Mouse (Mus musculus): Measurements from ENCODE around the gene A930004D18Rik. TPM values are rescaled to one million over a fixed set of nuclear protein-coding genes. Genes with fewer than 3 reads are reported as not detected.
"Not testable (repeated sequence)": the region's sequence is repeated elsewhere in the genome, so short reads cannot be mapped to it uniquely, and the experiment has no call there.

A930004D18Rik gene
- total RNA-seq, 2 experiments from 2014 or later: not detected

DNA sequence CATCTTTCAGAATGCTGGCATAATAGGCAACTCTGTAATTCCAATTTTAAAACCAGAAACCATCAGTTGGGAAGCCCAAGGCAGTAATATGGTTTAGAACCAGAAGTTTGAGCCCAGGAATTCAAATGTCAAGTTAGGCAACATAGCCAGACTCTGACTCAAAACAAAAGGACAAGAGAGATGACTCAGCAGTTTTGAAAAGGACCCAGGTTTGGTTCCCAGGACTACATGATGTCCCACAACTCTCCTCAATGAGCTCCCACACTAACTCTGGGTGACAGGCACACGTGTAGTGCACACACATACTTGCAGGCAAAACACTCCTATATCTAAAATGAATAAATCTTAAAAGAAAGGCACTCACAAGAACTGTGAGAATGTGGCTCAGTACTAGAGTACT is 18.4 kb downstream of the A930004D18Rik start:
- ATAC-seq (replicated peaks; ENCODE audit: low FRiP score, poor library complexity, severe bottlenecking): no peak

DNA sequence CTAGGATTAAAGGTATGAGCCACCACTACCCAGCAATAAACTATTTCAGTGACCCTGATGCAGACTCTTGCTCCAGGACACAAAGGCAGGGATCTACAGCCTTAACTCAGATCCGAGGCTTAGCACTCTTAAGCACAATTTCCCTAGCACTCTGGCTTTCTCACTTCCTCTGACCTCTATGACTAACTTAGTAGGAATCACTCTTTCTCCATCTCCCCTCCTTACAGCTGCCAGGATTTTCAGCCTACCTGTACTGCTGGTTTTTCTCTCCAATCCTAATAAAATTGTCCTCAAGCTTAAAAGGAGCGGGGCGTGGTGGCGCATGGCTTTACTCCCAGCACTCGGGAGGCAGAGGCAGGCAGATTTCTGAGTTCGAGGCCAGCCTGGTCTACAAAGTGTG is 20.2 kb downstream of the A930004D18Rik start:
- no peak for ATAC-seq (replicated peaks; ENCODE audit: low FRiP score, poor library complexity, severe bottlenecking)

DNA sequence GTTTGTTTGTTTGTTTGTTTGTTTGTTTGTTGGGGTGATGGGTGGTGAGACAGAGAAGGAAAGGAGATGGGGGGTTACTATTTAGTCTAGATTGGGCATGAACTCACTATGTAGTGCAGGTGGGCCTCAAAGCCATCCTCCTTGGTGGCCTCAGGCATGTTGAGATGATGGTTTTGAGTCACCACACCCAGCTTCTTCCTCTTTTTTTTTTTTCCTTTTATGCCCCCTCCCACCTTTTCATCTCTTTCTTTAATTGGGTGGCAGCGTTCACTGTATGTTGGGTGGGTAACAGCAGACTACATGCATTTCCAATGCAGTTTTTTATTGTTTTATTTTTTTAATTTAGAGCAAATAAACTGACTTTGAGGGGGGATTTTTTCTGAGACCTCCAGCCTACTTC is 20.9 kb downstream of the A930004D18Rik start:
- no peak for ATAC-seq (replicated peaks; ENCODE audit: low FRiP score, poor library complexity, severe bottlenecking)

DNA sequence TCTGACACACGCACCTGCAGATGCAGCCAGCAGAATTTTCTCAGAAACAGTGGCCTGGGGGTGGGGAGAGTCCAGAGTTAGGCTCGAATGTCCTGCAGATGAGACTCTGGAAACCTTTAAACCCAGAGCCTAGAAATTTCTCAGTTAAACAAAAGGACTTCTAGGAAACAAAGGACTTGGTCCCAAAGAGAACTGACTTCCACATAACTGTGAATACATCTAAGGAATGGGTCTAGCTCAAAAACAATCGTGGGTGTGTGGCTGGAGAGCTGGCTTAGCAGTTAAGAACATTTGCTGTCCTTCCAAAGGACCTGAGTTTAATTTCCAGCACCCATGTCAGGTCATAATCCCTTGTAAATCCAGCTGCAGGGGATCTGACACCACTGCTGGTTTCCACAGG is 22.0 kb downstream of the A930004D18Rik start:
- no peak for ATAC-seq (replicated peaks; ENCODE audit: low FRiP score, poor library complexity, severe bottlenecking)

DNA sequence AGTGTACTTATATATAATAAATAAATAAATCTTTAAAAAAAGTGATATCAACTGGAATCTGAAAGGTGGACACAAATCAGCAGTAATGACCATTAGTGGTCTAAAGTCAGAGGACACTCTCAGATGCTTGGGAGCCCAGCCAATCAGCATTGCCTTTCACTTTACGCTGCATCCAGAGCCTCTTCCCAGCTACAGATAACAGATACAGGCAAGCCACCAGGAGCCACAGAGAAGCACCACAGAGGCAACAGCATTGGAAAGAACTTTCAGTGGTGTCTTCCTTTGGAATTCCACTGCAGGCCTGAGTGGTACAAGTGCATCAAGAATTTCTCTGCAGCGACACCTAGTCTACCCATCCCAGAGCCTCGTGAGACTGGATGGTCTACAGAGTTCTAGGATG is 24.7 kb downstream of the A930004D18Rik start:
- ATAC-seq (replicated peaks; ENCODE audit: low FRiP score, poor library complexity, severe bottlenecking): no peak

DNA sequence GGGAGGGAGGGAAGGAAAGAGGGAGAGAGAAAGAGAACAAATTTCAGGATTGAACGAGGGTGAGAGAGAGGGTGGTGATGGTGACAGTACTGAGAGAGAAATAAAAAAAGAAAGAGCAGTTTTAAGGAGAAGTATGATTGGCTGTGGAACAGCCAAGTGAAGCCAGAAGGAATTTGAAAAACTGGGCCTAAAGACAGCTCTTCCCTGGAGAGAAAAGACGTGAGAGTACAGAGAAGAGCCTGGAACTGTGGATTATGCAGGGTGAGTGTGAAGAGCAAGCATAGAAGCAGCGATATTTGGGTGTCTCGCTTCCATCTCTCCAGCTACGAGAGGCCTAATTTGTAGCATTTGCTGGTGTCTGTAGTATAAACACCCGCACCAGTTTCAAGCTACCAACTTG is 26.3 kb downstream of the A930004D18Rik start:
- no peak for ATAC-seq (replicated peaks; ENCODE audit: low FRiP score, poor library complexity, severe bottlenecking)

DNA sequence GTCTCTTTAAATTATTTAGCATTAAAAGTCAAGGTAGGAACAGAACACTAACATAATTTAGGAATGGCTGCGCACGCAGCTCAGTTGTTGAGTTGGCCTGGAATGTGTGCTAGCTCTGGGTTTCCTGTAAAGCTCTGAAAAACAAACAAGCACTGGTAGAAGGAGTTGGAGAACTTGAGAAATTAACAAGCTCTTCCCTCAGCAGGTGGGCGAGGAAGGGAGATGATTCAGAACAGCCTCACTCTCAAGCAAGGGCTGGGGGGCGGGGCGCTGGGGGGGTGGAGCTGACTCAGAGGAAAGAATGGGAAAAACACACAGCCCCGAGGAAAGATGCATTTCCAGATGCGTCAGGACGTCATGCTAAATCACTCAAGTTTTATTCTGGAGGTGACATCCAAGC is 32.4 kb downstream of the A930004D18Rik start:
- no peak for ATAC-seq (replicated peaks; ENCODE audit: low FRiP score, poor library complexity, severe bottlenecking)

DNA sequence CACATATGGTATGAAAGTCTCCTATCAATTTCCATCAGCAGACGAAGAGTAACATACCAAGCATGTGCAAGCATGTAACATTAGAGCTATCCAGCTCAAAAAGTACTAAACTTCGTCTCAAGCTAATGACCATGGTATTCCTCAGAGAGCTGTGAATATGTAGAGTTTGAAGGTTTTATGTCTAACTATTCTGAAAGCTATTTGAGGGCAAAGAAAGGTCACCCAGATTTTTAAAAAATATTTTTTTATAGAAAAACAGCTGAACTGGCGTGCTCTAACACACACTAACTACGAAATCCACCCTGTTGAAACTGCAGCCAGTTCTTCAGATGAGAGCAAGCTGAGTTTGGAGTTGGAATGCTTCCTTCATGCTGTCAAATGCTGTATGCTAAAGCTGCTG is 33.3 kb downstream of the A930004D18Rik start:
- no peak for ATAC-seq (replicated peaks; ENCODE audit: low FRiP score, poor library complexity, severe bottlenecking)

DNA sequence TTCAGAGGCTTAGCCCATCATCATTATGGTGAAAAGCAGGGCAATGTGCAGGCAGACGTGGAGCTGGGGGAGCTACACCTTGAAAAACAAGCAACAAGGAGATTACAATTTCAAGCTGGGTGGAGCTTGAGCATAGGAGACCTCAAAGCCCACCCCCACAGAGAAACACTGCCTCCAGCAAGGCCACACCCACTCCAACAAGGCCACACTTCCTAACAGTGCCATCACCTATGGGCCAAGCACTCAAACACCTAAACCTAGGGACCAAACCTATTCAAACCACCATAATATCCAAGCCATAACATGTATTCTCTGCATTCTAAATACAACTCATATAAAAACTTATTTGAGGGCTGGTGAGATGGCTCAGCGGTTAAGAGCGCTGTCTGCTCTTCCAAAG is 35.2 kb downstream of the A930004D18Rik start:
- no peak for ATAC-seq (replicated peaks; ENCODE audit: low FRiP score, poor library complexity, severe bottlenecking)

DNA sequence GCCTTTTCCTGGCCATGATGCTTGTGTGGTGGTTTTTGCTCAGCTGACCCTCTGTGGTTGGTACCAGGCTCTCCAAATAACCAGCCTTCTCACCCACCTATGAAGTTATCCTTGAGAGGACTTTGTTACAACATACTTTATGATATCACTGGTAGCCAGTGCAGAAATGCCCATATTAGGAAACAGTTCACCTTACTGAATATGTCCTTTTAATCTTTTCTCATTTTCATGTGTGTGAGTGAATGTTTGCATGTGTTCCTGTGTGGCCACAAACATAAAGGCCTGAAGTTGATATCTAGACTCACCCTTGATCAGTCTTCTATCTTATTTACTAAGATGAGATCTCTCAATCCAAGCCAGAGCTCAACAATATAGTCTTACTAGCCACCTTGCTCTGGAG is 40.7 kb downstream of the A930004D18Rik start, which contains the start of gene H2al2a:
Gene H2al2a (minus strand): TSS at position 101 of the 400 bp plus-strand sequence.
- no peak for ATAC-seq (replicated peaks; ENCODE audit: low FRiP score, poor library complexity, severe bottlenecking)

DNA sequence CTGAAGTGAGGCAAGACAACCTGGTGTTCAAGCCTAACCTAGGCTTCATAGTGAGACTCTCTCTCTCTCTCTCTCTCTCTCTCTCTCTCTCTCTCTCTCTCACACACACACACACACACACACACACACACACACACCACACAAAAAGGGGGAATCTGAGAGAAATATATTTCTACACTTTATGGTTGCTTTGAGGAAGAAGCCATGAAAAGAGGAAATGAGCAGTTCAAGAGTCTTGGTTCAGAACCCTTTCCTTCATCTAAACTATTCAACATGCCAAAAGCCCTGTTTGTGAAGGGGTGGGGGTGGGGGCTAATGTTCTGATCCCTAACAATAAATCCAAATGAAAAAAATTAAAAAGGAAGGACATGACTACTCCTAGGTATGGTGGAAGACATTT is 48.0 kb downstream of the A930004D18Rik start:
- ATAC-seq (replicated peaks; ENCODE audit: low FRiP score, poor library complexity, severe bottlenecking): no peak

DNA sequence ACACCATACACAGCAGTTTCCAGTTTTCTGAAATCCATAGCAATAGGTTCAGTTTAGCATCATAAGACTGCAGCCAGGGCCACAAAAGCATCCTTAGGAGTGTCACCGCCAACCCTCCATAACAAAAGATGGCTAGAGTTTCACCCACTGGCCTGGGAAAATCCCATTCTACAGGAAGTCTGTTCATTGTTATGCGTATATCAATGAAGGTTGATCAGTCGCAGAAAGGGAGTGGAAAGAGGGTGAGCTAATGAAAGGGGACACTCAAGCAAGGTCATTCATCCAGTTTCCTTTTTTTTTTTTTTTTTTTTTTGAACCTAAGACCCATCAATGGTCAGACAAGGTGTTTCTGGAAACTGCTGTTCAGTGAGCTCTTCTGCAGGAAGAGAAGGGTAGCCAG is 48.4 kb downstream of the A930004D18Rik start:
- ATAC-seq (replicated peaks; ENCODE audit: low FRiP score, poor library complexity, severe bottlenecking): no peak

DNA sequence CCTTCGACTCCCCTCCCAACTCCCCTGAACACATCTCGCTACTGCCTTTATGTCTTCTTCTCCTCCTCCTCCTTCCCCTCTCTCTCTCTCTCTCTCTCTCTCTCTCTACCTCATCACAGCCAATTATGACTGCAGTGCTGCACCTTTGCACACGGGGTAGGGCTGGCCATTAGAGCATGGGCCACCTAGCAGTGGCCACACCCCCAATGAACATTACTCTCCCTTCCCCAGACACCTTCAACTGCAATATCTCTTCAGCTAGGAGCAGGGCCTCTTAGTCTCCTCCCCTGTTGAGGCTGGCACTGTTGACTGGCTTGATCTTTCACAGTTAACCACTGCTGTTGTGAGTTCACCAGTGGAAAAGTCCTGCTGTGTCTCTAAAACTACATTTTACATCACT is 50.8 kb downstream of the A930004D18Rik start:
- no peak for ATAC-seq (replicated peaks; ENCODE audit: low FRiP score, poor library complexity, severe bottlenecking)

DNA sequence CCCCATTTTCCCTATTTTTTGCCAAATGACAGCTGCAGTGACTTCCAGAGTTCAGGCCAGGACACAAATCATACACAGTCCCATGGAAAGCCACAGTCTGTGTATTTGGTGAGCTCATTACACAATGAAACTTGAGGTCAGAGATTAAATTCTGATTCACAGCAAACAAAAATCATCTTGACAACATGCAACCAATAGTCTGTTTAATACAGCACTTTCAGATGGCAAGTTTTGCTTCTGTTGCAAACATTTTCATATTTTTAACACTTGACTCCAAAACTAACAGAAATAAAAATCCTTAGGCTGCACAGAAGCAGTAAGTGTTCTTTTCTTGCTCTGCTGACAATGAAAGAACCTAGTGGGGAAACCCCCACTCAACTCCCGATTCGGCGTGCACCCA is 52.8 kb downstream of the A930004D18Rik start:
- no peak for ATAC-seq (replicated peaks; ENCODE audit: low FRiP score, poor library complexity, severe bottlenecking)

DNA sequence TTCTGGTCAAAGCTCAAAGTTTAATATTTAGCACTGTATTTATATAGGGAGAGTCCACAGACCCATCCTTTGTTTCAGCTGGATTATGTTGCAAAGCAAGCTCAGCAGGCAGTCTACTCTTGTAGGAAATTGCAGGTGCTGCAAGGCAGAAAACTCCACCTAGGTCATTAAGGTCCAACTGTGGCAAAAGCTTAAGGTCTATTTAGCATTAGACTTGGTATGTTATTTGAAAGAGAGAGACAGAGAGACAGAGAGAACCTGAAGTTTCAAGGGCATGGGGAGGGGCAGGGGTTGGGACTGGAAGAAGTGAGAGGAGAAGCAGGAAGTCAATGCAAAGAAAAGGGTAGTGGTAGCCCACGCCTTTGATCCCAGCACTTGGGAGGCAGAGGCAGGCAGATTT is 54.8 kb downstream of the A930004D18Rik start:
- no peak for ATAC-seq (replicated peaks; ENCODE audit: low FRiP score, poor library complexity, severe bottlenecking)

DNA sequence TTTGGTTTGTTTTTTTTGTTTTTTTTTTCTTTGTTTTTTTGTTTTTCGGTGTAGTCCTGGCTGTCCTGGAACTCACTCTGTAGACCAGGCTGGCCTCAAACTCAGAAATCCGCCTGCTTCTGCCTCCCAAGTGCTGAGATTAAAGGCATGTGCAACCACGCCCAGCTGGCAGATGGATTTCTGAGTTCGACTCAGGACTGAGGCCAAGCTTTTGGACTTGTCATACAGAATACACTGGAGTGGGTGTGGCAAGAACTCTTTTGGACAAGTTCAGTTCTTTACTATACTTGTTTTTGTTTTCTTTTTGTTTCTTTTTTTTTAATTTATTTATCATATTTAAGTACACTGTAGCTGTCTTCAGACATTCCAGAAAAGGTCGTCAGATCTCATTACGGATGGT is 58.8 kb downstream of the A930004D18Rik start:
- no peak for ATAC-seq (replicated peaks; ENCODE audit: low FRiP score, poor library complexity, severe bottlenecking)

DNA sequence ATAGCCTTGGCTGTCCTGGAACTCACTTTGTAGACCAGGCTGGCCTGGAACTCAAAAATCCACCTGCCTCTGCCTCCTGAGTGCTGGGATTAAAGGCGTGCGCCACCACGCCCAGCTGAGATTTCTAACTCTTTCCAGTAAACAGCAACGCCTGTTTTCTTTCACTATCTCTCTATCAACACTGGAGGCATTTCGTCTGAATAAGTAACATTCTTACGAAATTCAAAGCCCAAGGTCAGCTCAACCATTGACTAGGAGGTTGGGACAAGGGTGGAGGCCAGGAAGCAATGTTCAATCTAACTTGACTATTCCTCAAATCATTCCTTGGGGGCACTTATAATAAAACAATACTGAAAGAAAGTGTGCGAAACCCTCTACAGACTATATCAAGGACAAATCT is 59.3 kb downstream of the A930004D18Rik start:
- not testable (repeated sequence) for ATAC-seq (replicated peaks; ENCODE audit: low FRiP score, poor library complexity, severe bottlenecking)

DNA sequence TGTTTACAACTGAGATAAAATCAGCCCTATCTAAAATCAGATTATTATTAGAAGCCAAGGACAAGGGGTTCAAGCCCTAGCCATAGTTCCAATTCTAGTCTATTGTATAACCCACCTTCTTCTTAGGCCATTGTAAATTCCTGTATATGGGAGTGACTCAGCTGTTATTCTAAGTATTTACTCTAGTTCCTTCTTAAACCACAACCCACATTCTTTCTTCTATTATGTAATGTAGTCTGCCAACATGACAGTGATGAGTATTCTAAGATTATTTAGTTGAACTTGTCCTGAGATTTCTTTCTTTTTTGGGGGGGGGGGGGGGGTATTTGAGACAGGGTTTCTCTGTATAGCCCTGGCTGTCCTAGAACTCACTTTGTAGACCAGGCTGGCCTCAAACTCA is 59.9 kb downstream of the A930004D18Rik start:
- not testable (repeated sequence) for ATAC-seq (replicated peaks; ENCODE audit: low FRiP score, poor library complexity, severe bottlenecking)

DNA sequence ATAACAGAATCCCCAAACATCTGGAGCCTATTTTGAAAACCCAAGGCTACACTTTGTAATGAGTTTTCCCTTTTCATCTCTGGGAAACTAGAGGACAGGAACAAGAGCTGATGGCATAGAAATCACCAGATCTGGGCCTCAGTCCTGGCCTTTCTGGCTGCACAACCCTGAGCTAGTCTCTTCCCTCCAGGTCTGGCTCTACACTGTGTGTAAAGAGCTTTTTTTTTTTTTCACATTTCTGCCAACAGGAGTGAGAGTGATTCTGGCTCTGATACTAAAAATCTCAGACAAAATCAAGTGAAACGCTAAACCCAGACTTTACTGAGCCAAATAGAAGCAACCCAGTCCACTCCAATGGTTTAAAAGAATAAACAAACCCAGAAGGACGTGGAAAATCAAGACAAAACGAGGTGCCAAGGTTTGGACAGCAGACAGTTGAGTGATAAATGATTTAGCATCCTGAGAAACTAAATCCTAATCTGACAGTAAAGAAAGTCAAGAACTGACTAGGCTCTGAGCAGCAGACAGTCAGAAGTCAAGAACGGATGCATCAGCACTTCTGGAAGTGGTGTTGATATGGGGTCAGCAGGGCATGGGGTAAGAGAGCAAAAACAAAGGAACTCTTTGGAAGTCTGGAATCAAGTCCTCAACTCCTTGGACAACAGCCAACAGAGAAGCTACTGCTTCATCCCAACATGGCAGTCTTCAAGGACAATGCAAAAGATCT is 61.8 kb downstream of the A930004D18Rik start:
- ATAC-seq (replicated peaks; ENCODE audit: low FRiP score, poor library complexity, severe bottlenecking): no peak
